Mouse (Mus musculus): Measurements from ENCODE around the gene Ptprd. TPM values are rescaled to one million over a fixed set of nuclear protein-coding genes. Genes with fewer than 3 reads are reported as not detected.

Ptprd gene
- polyA plus RNA-seq, 1 experiment from 2014 or later, result 10.9 TPM

- Histone ChIP-seq H3K36me3 (no peaks in the 10 kb centered on the region), H3K4me3 (no peak overlapping the region), H3K27me3 (ENCODE audit: insufficient read depth, poor library complexity, severe bottlenecking) (no peaks in the 10 kb centered on the region), H3K4me1 (no peaks in the 10 kb centered on the region), H3K9me3 (no peaks in the 10 kb centered on the region), H3K27ac (no peak overlapping the region)
- no peak for DNase-seq (ENCODE audit: low spot score)
- WGBS, result 57% methylated on average over 4 of the region's 4 CpGs
Measured at GRCm38 (mm10) chr4:76282886-76283285, 1928.9 kb downstream of the Ptprd start.

- H3K4me1 ChIP-seq, result no peaks in the 10 kb centered on the region
- H3K4me3 ChIP-seq, result no peak overlapping the region
- 87% methylated on average over 4 of the region's 4 CpGs for WGBS
- no peak overlapping the region for H3K27ac ChIP-seq
- H3K9me3 ChIP-seq, result no peaks in the 10 kb centered on the region
- H3K36me3 ChIP-seq, result no peaks in the 10 kb centered on the region
- DNase-seq (ENCODE audit: low spot score), result no peak
- H3K27me3 ChIP-seq (ENCODE audit: insufficient read depth, poor library complexity, severe bottlenecking), result no peaks in the 10 kb centered on the region
Measured at GRCm38 (mm10) chr4:76262727-76263126, 1949.0 kb downstream of the Ptprd start.

GRCm38 (mm10) chr4:76260686-76261085 lies 1951.1 kb downstream of the Ptprd start:
- no peak for DNase-seq (ENCODE audit: low spot score)
- no peaks in the 10 kb centered on the region for H3K9me3 ChIP-seq
- WGBS, result 86% methylated on average over 1 of the region's 1 CpGs
- no peaks in the 10 kb centered on the region for H3K4me1 ChIP-seq
- no peaks in the 10 kb centered on the region for H3K27me3 ChIP-seq (ENCODE audit: insufficient read depth, poor library complexity, severe bottlenecking)
- no peak overlapping the region for H3K27ac ChIP-seq
- H3K4me3 ChIP-seq, result no peak overlapping the region
- H3K36me3 ChIP-seq, result no peaks in the 10 kb centered on the region

- no peak overlapping the region for H3K4me3 ChIP-seq
- H3K9me3 ChIP-seq, result no peaks in the 10 kb centered on the region
- H3K27ac ChIP-seq, result no peak overlapping the region
- no peak for DNase-seq (ENCODE audit: low spot score)
- H3K36me3 ChIP-seq, result no peaks in the 10 kb centered on the region
- H3K27me3 ChIP-seq (ENCODE audit: insufficient read depth, poor library complexity, severe bottlenecking), result no peaks in the 10 kb centered on the region
- WGBS, result 74% methylated on average over 3 of the region's 3 CpGs
- H3K4me1 ChIP-seq, result no peaks in the 10 kb centered on the region
Measured at GRCm38 (mm10) chr4:76260286-76260685, 1951.5 kb downstream of the Ptprd start.

- H3K27me3 ChIP-seq (ENCODE audit: insufficient read depth, poor library complexity, severe bottlenecking), result no peaks in the 10 kb centered on the region
- H3K27ac ChIP-seq, result no peak overlapping the region
- DNase-seq (ENCODE audit: low spot score), result no peak
- H3K9me3 ChIP-seq, result no peaks in the 10 kb centered on the region
- 57% methylated on average over 2 of the region's 2 CpGs for WGBS
- H3K36me3 ChIP-seq, result no peaks in the 10 kb centered on the region
- H3K4me3 ChIP-seq, result no peak overlapping the region
- H3K4me1 ChIP-seq, result no peaks in the 10 kb centered on the region
Measured at GRCm38 (mm10) chr4:76259636-76260035, 1952.1 kb downstream of the Ptprd start.

- WGBS, result 82% methylated on average over 6 of the region's 6 CpGs
- no peaks in the 10 kb centered on the region for H3K27me3 ChIP-seq (ENCODE audit: insufficient read depth, poor library complexity, severe bottlenecking)
- H3K9me3 ChIP-seq, result no peaks in the 10 kb centered on the region
- no peaks in the 10 kb centered on the region for H3K4me1 ChIP-seq
- H3K36me3 ChIP-seq, result peaks cover 3% of the 10 kb centered on the region; the same call in 1 of the 2 replicates
- DNase-seq (ENCODE audit: low spot score), result no peak
- no peak overlapping the region for H3K27ac ChIP-seq
- H3K4me3 ChIP-seq, result no peak overlapping the region
Measured at GRCm38 (mm10) chr4:76244371-76244770, 1967.4 kb downstream of the Ptprd start.

- Histone ChIP-seq H3K27me3 (ENCODE audit: insufficient read depth, poor library complexity, severe bottlenecking) (no peaks in the 10 kb centered on the region), H3K4me1 (0 out of 2 replicates have a peak, but pooled peaks cover 5% of the 10 kb centered on the region), H3K27ac (no peak overlapping the region), H3K36me3 (peaks cover 3% of the 10 kb centered on the region; the same call in 1 of the 2 replicates), H3K4me3 (no peak overlapping the region), H3K9me3 (no peaks in the 10 kb centered on the region)
- DNase-seq (ENCODE audit: low spot score), result no peak
Measured at GRCm38 (mm10) chr4:76241542-76241941, 1970.2 kb downstream of the Ptprd start.

- Histone ChIP-seq H3K27ac (no peak overlapping the region), H3K36me3 (peaks cover 3% of the 10 kb centered on the region; the same call in 1 of the 2 replicates), H3K4me1 (0 out of 2 replicates have a peak, but pooled peaks cover 5% of the 10 kb centered on the region), H3K27me3 (ENCODE audit: insufficient read depth, poor library complexity, severe bottlenecking) (no peaks in the 10 kb centered on the region), H3K9me3 (no peaks in the 10 kb centered on the region), H3K4me3 (no peak overlapping the region)
- 75% methylated on average over 3 of the region's 3 CpGs for WGBS
- DNase-seq (ENCODE audit: low spot score), result no peak
Measured at GRCm38 (mm10) chr4:76241140-76241539, 1970.6 kb downstream of the Ptprd start.

- H3K27ac ChIP-seq, result no peak overlapping the region
Measured at GRCm38 (mm10) chr4:76239063-76239462, 1972.7 kb downstream of the Ptprd start.

GRCm38 (mm10) chr4:76238577-76238976 lies 1973.2 kb downstream of the Ptprd start:
- 66% methylated on average over 5 of the region's 5 CpGs for WGBS
- no peaks in the 10 kb centered on the region for H3K36me3 ChIP-seq
- no peak overlapping the region for H3K27ac ChIP-seq
- no peaks in the 10 kb centered on the region for H3K9me3 ChIP-seq
- H3K4me3 ChIP-seq, result no peak overlapping the region
- H3K27me3 ChIP-seq (ENCODE audit: insufficient read depth, poor library complexity, severe bottlenecking), result no peaks in the 10 kb centered on the region
- H3K4me1 ChIP-seq, result 0 out of 2 replicates have a peak, but pooled peaks cover 5% of the 10 kb centered on the region
- DNase-seq (ENCODE audit: low spot score), result no peak

More at GRCm38 (mm10) chr4:76239063-76239462, 1972.7 kb downstream of the Ptprd start:
- Histone ChIP-seq H3K27me3 (ENCODE audit: insufficient read depth, poor library complexity, severe bottlenecking) (no peaks in the 10 kb centered on the region), H3K4me1 (0 out of 2 replicates have a peak, but pooled peaks cover 5% of the 10 kb centered on the region), H3K4me3 (no peak overlapping the region), H3K36me3 (no peaks in the 10 kb centered on the region), H3K9me3 (no peaks in the 10 kb centered on the region)
- WGBS, result 84% methylated on average over 5 of the region's 5 CpGs
- DNase-seq (ENCODE audit: low spot score), result no peak

GRCm38 (mm10) chr4:76237827-76238226 lies 1973.9 kb downstream of the Ptprd start:
- no peak for DNase-seq (ENCODE audit: low spot score)
- 87% methylated on average over 1 of the region's 1 CpGs for WGBS
- no peak overlapping the region for H3K27ac ChIP-seq

GRCm38 (mm10) chr4:76223720-76224119 lies 1988.0 kb downstream of the Ptprd start:
- no peaks in the 10 kb centered on the region for H3K4me1 ChIP-seq
- no peak for DNase-seq (ENCODE audit: low spot score)
- no peaks in the 10 kb centered on the region for H3K9me3 ChIP-seq
- H3K27ac ChIP-seq, result no peak overlapping the region
- 82% methylated on average over 3 of the region's 3 CpGs for WGBS
- no peak overlapping the region for H3K4me3 ChIP-seq
- no peaks in the 10 kb centered on the region for H3K36me3 ChIP-seq
- no peaks in the 10 kb centered on the region for H3K27me3 ChIP-seq (ENCODE audit: insufficient read depth, poor library complexity, severe bottlenecking)

More at GRCm38 (mm10) chr4:76237827-76238226, 1973.9 kb downstream of the Ptprd start:
- H3K36me3 ChIP-seq, result no peaks in the 10 kb centered on the region
- no peaks in the 10 kb centered on the region for H3K27me3 ChIP-seq (ENCODE audit: insufficient read depth, poor library complexity, severe bottlenecking)
- no peaks in the 10 kb centered on the region for H3K9me3 ChIP-seq
- H3K4me3 ChIP-seq, result no peak overlapping the region
- 0 out of 2 replicates have a peak, but pooled peaks cover 5% of the 10 kb centered on the region for H3K4me1 ChIP-seq

- Histone ChIP-seq H3K4me3 (no peak overlapping the region), H3K36me3 (no peaks in the 10 kb centered on the region), H3K27ac (no peak overlapping the region), H3K27me3 (ENCODE audit: insufficient read depth, poor library complexity, severe bottlenecking) (no peaks in the 10 kb centered on the region), H3K4me1 (no peaks in the 10 kb centered on the region), H3K9me3 (no peaks in the 10 kb centered on the region)
- no peak for DNase-seq (ENCODE audit: low spot score)
- WGBS, result 58% methylated on average over 2 of the region's 2 CpGs
Measured at GRCm38 (mm10) chr4:76222520-76222919, 1989.2 kb downstream of the Ptprd start.

- Histone ChIP-seq H3K9me3 (no peaks in the 10 kb centered on the region), H3K27ac (no peak overlapping the region), H3K4me3 (no peak overlapping the region), H3K36me3 (no peaks in the 10 kb centered on the region), H3K27me3 (ENCODE audit: insufficient read depth, poor library complexity, severe bottlenecking) (no peaks in the 10 kb centered on the region), H3K4me1 (no peaks in the 10 kb centered on the region)
- DNase-seq (ENCODE audit: low spot score), result no peak
- WGBS, result 83% methylated on average over 1 of the region's 1 CpGs
Measured at GRCm38 (mm10) chr4:76218065-76218464, 1993.7 kb downstream of the Ptprd start.
